Mouse (Mus musculus): ENCODE data around the gene Cphx3. TPM values are rescaled to one million over a fixed set of nuclear protein-coding genes. Genes with fewer than 3 reads are reported as not detected.
"Not testable (repeated sequence)": the region's sequence is repeated elsewhere in the genome, so short reads cannot be mapped to it uniquely, and the experiment has no call there.

The Cphx3 gene
- polyA plus RNA-seq, 1 experiment from 2014 or later = 0.21 TPM

DNA sequence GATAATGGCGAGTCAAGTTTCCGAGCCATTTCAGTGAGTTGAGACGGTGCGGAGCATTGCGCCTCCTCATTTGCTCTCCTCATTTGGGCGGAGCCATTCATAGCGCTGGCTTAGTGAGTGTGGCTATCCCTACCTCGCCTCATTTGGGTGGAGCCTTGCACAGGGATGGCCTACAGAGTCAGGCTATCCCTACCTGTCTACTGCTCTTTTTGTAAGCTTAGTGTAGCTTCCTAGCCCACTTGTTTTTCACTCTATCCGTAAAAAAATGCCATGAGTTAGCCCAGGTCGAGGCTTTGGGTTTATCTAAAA is 14.8 kb upstream of the Cphx3 start, which contains the start of gene Tmem254c:
Tmem254c (minus strand) TSS at position 31 of the 309 bp plus-strand sequence.
- not testable (repeated sequence) for H3K4me2 ChIP-seq (replicated peaks; ENCODE audit: low read depth, low read length); H3K27me3 ChIP-seq (ENCODE audit: insufficient read depth, low read length); H3K36me3 ChIP-seq (ENCODE audit: insufficient read depth, low read length); H3K9ac ChIP-seq (replicated peaks; ENCODE audit: low read length); H3K4me3 ChIP-seq (ENCODE audit: low read length); H3K9me3 ChIP-seq (ENCODE audit: low read length); H3K27ac ChIP-seq (ENCODE audit: low read length); H3K4me1 ChIP-seq (ENCODE audit: insufficient read depth, low read length)
- peak; percentile 80; the same call in 1 of the 2 replicates for ATAC-seq (ENCODE audit: low FRiP score, low TSS enrichment)
- no CpG with 5 or more reads among the region's 10 CpGs for WGBS

DNA sequence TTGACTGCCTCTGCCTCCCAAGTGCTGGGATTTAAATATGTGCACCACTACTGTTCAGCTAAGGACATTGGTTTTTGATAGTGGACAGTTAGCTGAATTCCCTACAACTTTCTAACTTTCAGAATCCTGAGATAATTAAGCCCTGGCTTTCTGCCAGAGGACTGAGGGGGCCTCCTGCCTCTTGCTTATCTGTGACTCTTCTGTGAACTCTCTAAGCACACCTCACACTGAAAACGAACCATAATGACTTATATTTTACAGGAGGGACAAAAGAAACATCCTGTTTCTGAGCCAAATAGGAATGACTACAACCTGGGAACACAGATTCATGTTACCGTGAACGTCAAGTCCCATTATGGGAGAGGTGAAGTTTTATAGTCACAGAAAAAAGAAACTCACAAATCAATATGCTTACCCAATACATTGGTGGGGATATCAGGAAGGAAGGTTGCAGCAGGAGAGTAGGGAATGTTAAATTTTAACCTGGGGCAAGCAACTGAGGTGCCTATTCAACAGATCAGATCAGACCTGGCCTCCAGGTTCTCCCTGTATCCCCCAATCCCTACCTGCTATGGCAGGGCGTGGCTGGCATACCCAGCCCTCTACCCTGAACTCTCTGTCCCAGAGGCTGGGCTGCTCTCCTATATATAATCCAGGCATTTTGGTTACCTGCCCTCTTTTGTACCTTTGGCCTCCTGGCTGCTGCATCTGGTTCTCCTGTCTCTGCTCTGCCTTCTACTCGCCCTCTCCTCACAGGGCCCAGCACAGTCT is 5.3 kb upstream of the Cphx3 start:
- not testable (repeated sequence) for ATAC-seq (ENCODE audit: low FRiP score, low TSS enrichment); H3K27me3 ChIP-seq (ENCODE audit: insufficient read depth, low read length); H3K36me3 ChIP-seq (ENCODE audit: insufficient read depth, low read length); H3K27ac ChIP-seq (ENCODE audit: low read length); H3K9me3 ChIP-seq (ENCODE audit: low read length); H3K4me1 ChIP-seq (ENCODE audit: insufficient read depth, low read length); H3K9ac ChIP-seq (replicated peaks; ENCODE audit: low read length); H3K4me2 ChIP-seq (replicated peaks; ENCODE audit: low read depth, low read length); H3K4me3 ChIP-seq (ENCODE audit: low read length)
- WGBS = no CpG with 5 or more reads among the region's 5 CpGs

DNA sequence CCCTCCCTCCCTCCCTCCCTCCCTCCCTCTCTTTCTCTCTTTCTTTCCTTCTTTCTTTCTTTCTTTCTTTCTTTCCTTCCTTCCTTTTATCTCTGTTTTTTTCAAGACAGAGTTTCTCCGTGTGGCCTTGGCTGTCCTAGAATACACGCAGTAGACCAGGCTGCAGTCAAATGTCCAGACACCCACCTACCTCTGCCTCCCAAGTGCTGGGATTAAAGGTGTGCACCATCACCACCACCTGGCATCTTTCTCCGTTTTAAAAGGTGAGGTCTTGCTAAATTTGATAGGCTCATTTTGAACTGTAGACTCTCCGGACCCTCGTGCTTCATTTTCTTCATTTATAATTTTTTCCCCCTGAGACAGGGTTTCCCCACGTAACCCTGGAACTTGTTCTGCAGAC is 881 bp upstream of the Cphx3 start, which contains the start of gene Cphx2:
Cphx2 (plus strand) TSS at position 301 of the 400 bp plus-strand sequence.
- not testable (repeated sequence) for H3K36me3 ChIP-seq (ENCODE audit: insufficient read depth, low read length); H3K27me3 ChIP-seq (ENCODE audit: insufficient read depth, low read length); H3K9ac ChIP-seq (replicated peaks; ENCODE audit: low read length); H3K4me2 ChIP-seq (replicated peaks; ENCODE audit: low read depth, low read length); H3K4me3 ChIP-seq (ENCODE audit: low read length); ATAC-seq (ENCODE audit: low FRiP score, low TSS enrichment); H3K4me1 ChIP-seq (ENCODE audit: insufficient read depth, low read length); H3K27ac ChIP-seq (ENCODE audit: low read length); H3K9me3 ChIP-seq (ENCODE audit: low read length)
- WGBS = no CpG with 5 or more reads among the region's 6 CpGs

DNA sequence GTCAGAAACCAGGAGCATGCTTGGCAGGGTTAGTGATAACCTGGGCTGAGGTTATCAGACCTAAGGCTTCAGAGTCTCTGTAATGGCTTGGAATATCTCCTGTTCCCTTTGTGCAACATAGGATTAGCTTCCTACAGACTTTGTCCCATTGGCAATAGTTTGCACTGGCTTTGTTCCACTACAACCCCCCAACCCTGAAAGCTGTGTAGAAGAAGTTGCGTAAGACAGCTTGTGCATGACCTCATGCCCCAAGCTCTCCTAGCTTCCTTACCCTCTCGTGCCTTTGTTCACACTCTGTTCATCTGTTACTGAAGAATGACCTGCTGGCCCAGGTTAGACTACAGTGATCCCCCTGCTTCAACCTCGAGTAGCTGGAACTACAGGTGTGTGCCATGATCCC is 15.5 kb downstream of the Cphx3 start:
- not testable (repeated sequence) for H3K4me2 ChIP-seq (replicated peaks; ENCODE audit: low read depth, low read length); H3K27me3 ChIP-seq (ENCODE audit: insufficient read depth, low read length); H3K4me1 ChIP-seq (ENCODE audit: insufficient read depth, low read length); ATAC-seq (ENCODE audit: low FRiP score, low TSS enrichment); H3K9ac ChIP-seq (replicated peaks; ENCODE audit: low read length); H3K9me3 ChIP-seq (ENCODE audit: low read length); H3K36me3 ChIP-seq (ENCODE audit: insufficient read depth, low read length); H3K4me3 ChIP-seq (ENCODE audit: low read length); H3K27ac ChIP-seq (ENCODE audit: low read length)
- WGBS = no CpG with 5 or more reads among the region's 3 CpGs

DNA sequence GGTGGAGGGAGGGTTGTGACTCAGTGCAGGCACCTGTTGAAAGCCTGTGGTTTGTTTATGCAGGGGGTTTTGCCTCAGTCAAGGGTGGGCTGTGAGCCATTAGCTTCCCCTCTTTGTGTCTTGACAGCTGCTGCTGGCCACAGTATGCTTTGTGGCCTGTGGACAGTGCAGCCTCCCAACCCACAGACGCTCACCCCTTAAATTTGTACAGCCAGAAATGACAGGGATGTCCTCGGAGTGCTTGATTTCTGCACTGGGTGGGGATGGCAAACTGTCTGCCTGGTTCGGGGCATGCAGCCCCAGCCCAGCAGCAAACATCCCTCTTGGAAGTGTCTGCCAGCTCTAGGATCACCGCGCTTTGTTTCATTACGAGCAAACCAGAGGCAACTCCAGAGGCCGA is 36.1 kb downstream of the Cphx3 start, which contains the start of gene Duxbl2:
Duxbl2 (plus strand) TSS at position 200 of the 400 bp plus-strand sequence.
- H3K4me2 ChIP-seq (replicated peaks; ENCODE audit: low read depth, low read length); ATAC-seq (ENCODE audit: low FRiP score, low TSS enrichment); H3K27ac ChIP-seq (ENCODE audit: low read length); H3K36me3 ChIP-seq (ENCODE audit: insufficient read depth, low read length); H3K9ac ChIP-seq (replicated peaks; ENCODE audit: low read length); H3K9me3 ChIP-seq (ENCODE audit: low read length); H3K27me3 ChIP-seq (ENCODE audit: insufficient read depth, low read length); H3K4me3 ChIP-seq (ENCODE audit: low read length); H3K4me1 ChIP-seq (ENCODE audit: insufficient read depth, low read length): not testable (repeated sequence)
- WGBS = no CpG with 5 or more reads among the region's 7 CpGs

DNA sequence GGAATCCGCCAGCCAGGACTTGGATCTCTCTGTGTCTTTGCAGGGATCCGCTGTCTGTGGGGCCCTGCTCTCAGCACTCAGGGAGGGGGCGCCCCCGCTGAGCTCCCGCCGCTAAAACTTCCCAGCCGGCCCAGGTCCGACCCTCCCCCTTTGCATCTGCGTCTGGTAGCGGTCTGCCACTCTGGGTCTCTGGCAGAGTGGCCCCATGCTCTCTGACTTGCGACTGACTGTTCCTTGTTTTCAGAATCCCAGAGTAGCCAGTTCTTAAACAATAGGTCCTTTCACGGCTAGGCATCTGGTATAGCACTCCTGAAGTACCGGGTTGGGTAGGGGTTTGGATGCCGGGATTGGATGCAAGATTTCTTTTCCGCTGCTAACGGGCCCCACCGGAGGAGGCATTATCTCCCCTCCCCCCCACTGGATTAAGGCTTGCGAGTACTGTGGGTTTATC is 36.5 kb downstream of the Cphx3 start:
- H3K4me1 ChIP-seq (ENCODE audit: insufficient read depth, low read length); H3K9ac ChIP-seq (replicated peaks; ENCODE audit: low read length); H3K4me3 ChIP-seq (ENCODE audit: low read length); H3K36me3 ChIP-seq (ENCODE audit: insufficient read depth, low read length); H3K9me3 ChIP-seq (ENCODE audit: low read length); H3K27me3 ChIP-seq (ENCODE audit: insufficient read depth, low read length); H3K4me2 ChIP-seq (replicated peaks; ENCODE audit: low read depth, low read length); H3K27ac ChIP-seq (ENCODE audit: low read length): not testable (repeated sequence)
- WGBS = no CpG with 5 or more reads among the region's 18 CpGs
- ATAC-seq (ENCODE audit: low FRiP score, low TSS enrichment) = 0 out of 2 replicates have a peak, but pooled peaks have one; percentile 35

DNA sequence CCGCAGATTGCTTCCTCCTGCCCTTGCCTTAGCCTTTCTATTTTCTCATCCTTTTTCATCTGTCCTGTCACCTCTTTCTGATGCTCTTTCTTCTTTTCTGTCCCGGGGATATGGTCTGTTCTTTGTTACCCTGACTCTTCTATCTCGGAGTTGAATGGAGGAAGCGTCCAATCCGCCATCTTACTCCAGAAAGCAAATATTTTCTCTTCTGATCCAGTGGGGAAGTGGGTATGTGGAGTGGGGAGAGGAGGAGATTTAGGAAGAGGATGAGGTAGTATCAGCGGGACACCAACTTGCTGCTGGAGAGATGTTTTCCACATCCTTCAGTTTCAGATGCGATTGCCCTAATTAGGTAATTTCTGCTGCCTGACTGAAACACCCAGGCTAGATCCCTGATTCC is 37.0 kb downstream of the Cphx3 start:
- H3K36me3 ChIP-seq (ENCODE audit: insufficient read depth, low read length); H3K4me1 ChIP-seq (ENCODE audit: insufficient read depth, low read length); H3K4me2 ChIP-seq (replicated peaks; ENCODE audit: low read depth, low read length); H3K27me3 ChIP-seq (ENCODE audit: insufficient read depth, low read length); H3K4me3 ChIP-seq (ENCODE audit: low read length); H3K27ac ChIP-seq (ENCODE audit: low read length); H3K9me3 ChIP-seq (ENCODE audit: low read length); H3K9ac ChIP-seq (replicated peaks; ENCODE audit: low read length); ATAC-seq (ENCODE audit: low FRiP score, low TSS enrichment): not testable (repeated sequence)
- no CpG with 5 or more reads among the region's 7 CpGs for WGBS

DNA sequence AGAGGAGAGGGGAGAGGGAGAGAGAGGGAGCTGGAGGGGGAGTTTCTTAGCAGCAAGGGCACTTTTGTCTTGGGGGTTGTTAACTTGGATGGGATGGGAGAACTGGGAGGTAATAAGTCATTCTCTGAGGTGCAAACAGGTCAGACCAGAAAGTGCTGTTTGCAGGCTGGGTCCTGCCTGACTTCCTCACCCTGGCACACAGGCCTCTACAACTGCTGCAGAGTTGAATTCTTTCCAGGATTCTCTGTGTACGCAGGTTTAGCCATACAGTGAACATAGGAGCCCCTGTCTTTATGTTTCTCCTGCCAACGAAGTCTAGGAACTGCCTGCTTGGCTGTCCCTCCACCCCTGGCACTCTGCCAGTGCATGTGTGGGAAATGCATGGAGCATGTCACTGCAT is 65.0 kb downstream of the Cphx3 start:
- H3K27ac ChIP-seq (ENCODE audit: low read length); H3K36me3 ChIP-seq (ENCODE audit: insufficient read depth, low read length); H3K4me3 ChIP-seq (ENCODE audit: low read length); H3K4me2 ChIP-seq (replicated peaks; ENCODE audit: low read depth, low read length); ATAC-seq (ENCODE audit: low FRiP score, low TSS enrichment); H3K27me3 ChIP-seq (ENCODE audit: insufficient read depth, low read length); H3K9ac ChIP-seq (replicated peaks; ENCODE audit: low read length); H3K9me3 ChIP-seq (ENCODE audit: low read length); H3K4me1 ChIP-seq (ENCODE audit: insufficient read depth, low read length): not testable (repeated sequence)
- no CpG with 5 or more reads among the region's 2 CpGs for WGBS

DNA sequence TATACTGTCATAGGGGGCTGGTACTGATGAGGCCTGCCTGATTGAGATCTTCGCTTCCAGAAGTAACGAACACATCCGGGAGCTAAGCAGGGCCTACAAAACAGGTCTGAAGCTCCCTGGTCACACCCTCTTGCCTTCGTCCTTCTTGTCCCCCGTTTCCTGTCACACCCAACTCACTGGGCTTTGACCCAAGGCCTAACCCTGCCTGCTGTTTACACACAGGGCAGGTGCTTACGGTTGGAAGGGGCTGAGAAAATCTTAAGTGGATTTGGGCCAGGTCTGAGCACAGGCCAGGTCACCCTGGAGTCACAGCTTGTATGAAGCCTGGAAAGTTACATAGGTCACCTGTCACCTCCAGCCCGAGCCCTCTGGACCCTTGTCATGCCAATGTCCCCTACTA is 73.9 kb downstream of the Cphx3 start:
- H3K36me3 ChIP-seq (ENCODE audit: insufficient read depth, low read length); H3K4me2 ChIP-seq (replicated peaks; ENCODE audit: low read depth, low read length); H3K27ac ChIP-seq (ENCODE audit: low read length); H3K9ac ChIP-seq (replicated peaks; ENCODE audit: low read length); ATAC-seq (ENCODE audit: low FRiP score, low TSS enrichment); H3K9me3 ChIP-seq (ENCODE audit: low read length); H3K4me1 ChIP-seq (ENCODE audit: insufficient read depth, low read length); H3K4me3 ChIP-seq (ENCODE audit: low read length); H3K27me3 ChIP-seq (ENCODE audit: insufficient read depth, low read length): not testable (repeated sequence)
- WGBS = no CpG with 5 or more reads among the region's 7 CpGs

DNA sequence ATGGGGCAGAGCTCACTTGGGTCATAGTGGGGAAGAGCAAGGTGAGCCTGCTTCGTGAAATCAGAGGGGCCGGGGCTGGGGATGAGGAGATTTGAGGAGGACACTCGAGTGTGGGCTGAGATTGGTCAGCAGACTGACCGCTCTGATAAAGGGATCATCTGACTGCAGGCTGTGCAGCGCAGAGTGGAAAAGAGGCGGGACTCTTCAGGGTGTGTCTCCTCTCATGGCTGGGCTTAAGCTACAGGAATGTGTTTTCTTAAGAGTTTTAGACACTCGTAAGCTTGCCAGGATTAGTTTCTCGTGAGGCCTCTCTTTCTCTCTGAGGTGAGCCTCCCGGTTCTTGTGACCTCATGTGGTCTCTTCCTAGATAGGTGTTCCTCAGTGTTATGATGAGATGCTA is 79.1 kb downstream of the Cphx3 start:
- H3K4me3 ChIP-seq (ENCODE audit: low read length); H3K9me3 ChIP-seq (ENCODE audit: low read length); H3K4me2 ChIP-seq (replicated peaks; ENCODE audit: low read depth, low read length); ATAC-seq (ENCODE audit: low FRiP score, low TSS enrichment); H3K27me3 ChIP-seq (ENCODE audit: insufficient read depth, low read length); H3K4me1 ChIP-seq (ENCODE audit: insufficient read depth, low read length); H3K36me3 ChIP-seq (ENCODE audit: insufficient read depth, low read length); H3K9ac ChIP-seq (replicated peaks; ENCODE audit: low read length); H3K27ac ChIP-seq (ENCODE audit: low read length): not testable (repeated sequence)
- WGBS = no CpG with 5 or more reads among the region's 9 CpGs

All from kidney, embryonic 16.5 days (tissue).